Mouse (Mus musculus): Measurements from ENCODE around the gene Caln1.

GRCm38 (mm10) chr5:130880331-130880730 lies 511.1 kb downstream of the Caln1 start:
- TF ChIP-seq CTCF (IDR thresholded peaks at IDR 0.05; ENCODE audit: low read depth, low read length) = no peak
- no peak for TF ChIP-seq POLR2A (IDR thresholded peaks at IDR 0.05; ENCODE audit: extremely low read depth, insufficient read depth, low read length)

Measured in liver, adult 2 months (tissue).